Comparison of ENCODE assay signal across 12 mouse cellular contexts in the genomic region with DNA sequence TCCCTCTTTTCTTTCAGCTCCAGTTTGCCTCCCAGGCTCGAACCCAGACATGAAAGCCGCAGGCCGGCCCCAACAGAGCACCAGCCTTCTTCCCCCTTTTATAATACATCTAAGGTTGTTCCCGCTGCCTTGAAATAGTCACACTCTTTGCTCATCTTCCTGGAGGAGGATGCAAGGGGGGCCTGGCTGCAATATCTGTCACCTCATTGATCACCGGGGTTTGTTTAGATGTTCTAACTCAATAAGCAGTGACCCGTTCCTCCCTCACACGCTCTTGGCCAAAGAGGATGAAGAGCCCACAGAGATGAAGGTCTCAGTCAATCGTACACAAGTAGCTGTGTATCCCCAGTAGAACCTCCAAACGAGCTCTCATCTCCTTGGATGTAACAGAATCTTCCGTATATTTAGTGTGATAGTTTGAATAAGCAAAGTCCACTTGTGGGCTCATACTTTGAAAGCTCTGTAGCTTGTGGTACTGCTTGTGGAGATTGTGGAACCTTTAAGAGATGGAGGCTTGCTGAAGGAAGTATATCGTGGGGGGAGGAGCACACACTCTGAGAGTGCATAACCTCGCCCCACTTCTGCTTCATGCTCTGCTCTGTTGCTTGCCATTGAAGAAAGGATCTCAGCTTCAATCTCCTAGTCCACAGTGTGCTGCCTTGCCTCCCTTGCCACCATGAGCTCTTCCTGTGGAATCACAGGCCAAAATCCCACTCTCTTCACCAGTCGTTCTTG.
"Had no signal": no experiment of that assay in that cellular context is flagged by ENCODE, and none has a peak within 500 bp of the region (broad histone marks: within the 10 kb centered on the region; RNA-seq: fewer than 3 reads in every experiment).

No protein-coding gene starts in this region.

- H3K9me3 ChIP-seq: liver, embryonic 13.5 days; midbrain, embryonic 10.5 days had no signal

- H3K36me3 ChIP-seq: liver, embryonic 13.5 days; midbrain, embryonic 10.5 days had no signal

- H3K9ac ChIP-seq: liver, embryonic 13.5 days had no signal

- DNase-seq: kidney, adult 11 months; kidney, adult 9 months; kidney, postnatal 14 days; kidney, postnatal 4 days; layer of hippocampus, adult 9-11 months; liver, embryonic 13.5 days; midbrain, embryonic 14.5 days; thymus, adult 18-20 months; thymus, postnatal 36 days had no signal

- H3K27me3 ChIP-seq: liver, embryonic 13.5 days; megakaryocyte, embryonic 14.5 days had no signal

- H3K4me3 ChIP-seq: layer of hippocampus, adult 2 months; liver, embryonic 13.5 days; megakaryocyte, embryonic 14.5 days; midbrain, embryonic 10.5 days had no signal

- H3K27ac ChIP-seq: layer of hippocampus, adult 2 months; liver, embryonic 13.5 days; midbrain, embryonic 10.5 days had no signal

- H3K4me2 ChIP-seq: liver, embryonic 13.5 days had no signal

- H3K4me1 ChIP-seq: liver, embryonic 13.5 days had no signal
